Mouse (Mus musculus) hindbrain, embryonic 15.5 days (tissue): ENCODE measurements at regions not wholly inside any gene's neighbourhood (a gene's known extent, or its start where the extent isn't known, plus 50 kb on each side); places are given as distances from the start of the nearest gene placed in this dataset.

Experiments used
- ATAC-seq: fragments of 200-750 bp; cut with Nextera tagmentation; 2 replicates; pipeline ENCODE4 v1.8.0; 2017; ENCODE audit warnings: low read depth, moderate number of reproducible peaks, moderate TSS enrichment; ENCODE audit not compliant: low FRiP score
- H3K27ac ChIP-seq: fragments of 300-500 bp; sonication (generic); replicated peaks from 2 replicates; pipeline ENCODE4 v1.5.1; 2015; ENCODE audit warnings: mild to moderate bottlenecking, inconsistent platforms
- H3K27me3 ChIP-seq: fragments of 300-500 bp; sonication (generic); 2 replicates; pipeline ENCODE4 v1.6.1; 2015; ENCODE audit warnings: control low read depth, inconsistent platforms
- H3K36me3 ChIP-seq: fragments of 300-500 bp; sonication (generic); 2 replicates; pipeline ENCODE4 v1.6.1; 2015; ENCODE audit warnings: control low read depth, inconsistent platforms
- H3K4me1 ChIP-seq: fragments of 300-500 bp; sonication (generic); replicated peaks from 2 replicates; pipeline ENCODE4 v1.6.1; 2015; ENCODE audit warnings: control low read depth, inconsistent platforms
- H3K4me2 ChIP-seq: fragments of 300-500 bp; sonication (generic); 2 replicates; pipeline ENCODE4 v1.6.1; 2015; ENCODE audit warnings: moderate library complexity, mild to moderate bottlenecking, inconsistent platforms
- H3K4me3 ChIP-seq: fragments of 300-500 bp; sonication (generic); 2 replicates; pipeline ENCODE4 v1.5.1; 2015; ENCODE audit warnings: mild to moderate bottlenecking, inconsistent platforms
- H3K9ac ChIP-seq: fragments of 300-500 bp; sonication (generic); 2 replicates; pipeline ENCODE4 v1.6.1; 2015; ENCODE audit warnings: inconsistent platforms
- H3K9me3 ChIP-seq: fragments of 300-500 bp; sonication (generic); 2 replicates; pipeline ENCODE4 v1.6.1; 2016; ENCODE audit warnings: control low read depth, inconsistent platforms
- WGBS: fragments of 180-500 bp; shearing (Covaris S2); methylation state at CpG from one replicate; pipeline ENCODE4 v1.1.7; 2015; 5-methylcytosine and 5-hydroxymethylcytosine counted together

- H3K4me1 ChIP-seq = 0 out of 2 replicates have a peak, but pooled peaks cover 5% of the 10 kb centered on the region
- H3K27ac ChIP-seq = no peak overlapping the region
- H3K4me3 ChIP-seq = no peak overlapping the region
- 70% methylated on average over 1 of the region's 1 CpGs for WGBS
- ATAC-seq = no peak
- H3K36me3 ChIP-seq = no peaks in the 10 kb centered on the region
- H3K27me3 ChIP-seq = no peaks in the 10 kb centered on the region
- H3K4me2 ChIP-seq = no peak overlapping the region
- H3K9me3 ChIP-seq = no peaks in the 10 kb centered on the region
- H3K9ac ChIP-seq = no peak overlapping the region
Observed at GRCm38 (mm10) chr1:152273430-152273829, 113.1 kb downstream of the Tsen15 start.

GRCm38 (mm10) chr1:152269936-152270702, 116.4 kb downstream of the Tsen15 start:
- H3K27ac ChIP-seq = peak overlapping the region; percentile 51; the same call in 1 of the 2 replicates
- ATAC-seq = peak; percentile 66; the same call in 1 of the 2 replicates
- 64% methylated on average over 10 of the region's 10 CpGs for WGBS

GRCm38 (mm10) chr1:152266390-152266789, 120.1 kb downstream of the Tsen15 start:
- ATAC-seq = no peak
- Histone ChIP-seq H3K9ac (no peak overlapping the region), H3K4me1 (0 out of 2 replicates have a peak, but pooled peaks cover 5% of the 10 kb centered on the region), H3K9me3 (no peaks in the 10 kb centered on the region), H3K4me3 (no peak overlapping the region), H3K4me2 (no peak overlapping the region), H3K27ac (no peak overlapping the region), H3K27me3 (no peaks in the 10 kb centered on the region), H3K36me3 (no peaks in the 10 kb centered on the region)

More at GRCm38 (mm10) chr1:152269936-152270702, 116.4 kb downstream of the Tsen15 start:
- Histone ChIP-seq H3K4me1 (0 out of 2 replicates have a peak, but pooled peaks cover 5% of the 10 kb centered on the region), H3K4me3 (no peak overlapping the region), H3K27me3 (no peaks in the 10 kb centered on the region), H3K36me3 (no peaks in the 10 kb centered on the region), H3K4me2 (no peak overlapping the region), H3K9me3 (no peaks in the 10 kb centered on the region), H3K9ac (no peak overlapping the region)

- WGBS = 91% methylated on average over 6 of the region's 6 CpGs
Observed at GRCm38 (mm10) chr1:152264981-152265380, 121.5 kb downstream of the Tsen15 start.

GRCm38 (mm10) chr1:152261472-152261871, 125.0 kb downstream of the Tsen15 start:
- H3K27me3 ChIP-seq = no peaks in the 10 kb centered on the region
- no peaks in the 10 kb centered on the region for H3K4me1 ChIP-seq
- H3K9me3 ChIP-seq = no peaks in the 10 kb centered on the region
- no peak overlapping the region for H3K9ac ChIP-seq
- H3K36me3 ChIP-seq = no peaks in the 10 kb centered on the region
- H3K4me3 ChIP-seq = no peak overlapping the region
- H3K4me2 ChIP-seq = no peak overlapping the region
- ATAC-seq = no peak
- WGBS = 17% methylated on average over 4 of the region's 4 CpGs
- no peak overlapping the region for H3K27ac ChIP-seq

More at GRCm38 (mm10) chr1:152264981-152265380, 121.5 kb downstream of the Tsen15 start:
- H3K27ac ChIP-seq = no peak overlapping the region
- ATAC-seq = no peak
- no peak overlapping the region for H3K4me2 ChIP-seq
- H3K4me1 ChIP-seq = 0 out of 2 replicates have a peak, but pooled peaks cover 4% of the 10 kb centered on the region
- no peaks in the 10 kb centered on the region for H3K36me3 ChIP-seq
- H3K9me3 ChIP-seq = no peaks in the 10 kb centered on the region
- H3K9ac ChIP-seq = no peak overlapping the region
- no peak overlapping the region for H3K4me3 ChIP-seq
- no peaks in the 10 kb centered on the region for H3K27me3 ChIP-seq

GRCm38 (mm10) chr1:152260950-152261349, 125.5 kb downstream of the Tsen15 start:
- Histone ChIP-seq H3K4me1 (no peaks in the 10 kb centered on the region), H3K4me2 (no peak overlapping the region), H3K27ac (no peak overlapping the region), H3K4me3 (no peak overlapping the region), H3K9me3 (no peaks in the 10 kb centered on the region), H3K36me3 (no peaks in the 10 kb centered on the region), H3K9ac (no peak overlapping the region), H3K27me3 (no peaks in the 10 kb centered on the region)
- WGBS = 87% methylated on average over 1 of the region's 1 CpGs
- no peak for ATAC-seq

GRCm38 (mm10) chr1:152258258-152258657, 128.2 kb downstream of the Tsen15 start:
- ATAC-seq = no peak
- no peak overlapping the region for H3K27ac ChIP-seq
- H3K27me3 ChIP-seq = no peaks in the 10 kb centered on the region
- H3K9me3 ChIP-seq = no peaks in the 10 kb centered on the region
- no peak overlapping the region for H3K9ac ChIP-seq
- H3K36me3 ChIP-seq = no peaks in the 10 kb centered on the region
- no peak overlapping the region for H3K4me2 ChIP-seq
- WGBS = 37% methylated on average over 12 of the region's 12 CpGs
- H3K4me3 ChIP-seq = no peak overlapping the region
- H3K4me1 ChIP-seq = no peaks in the 10 kb centered on the region

- no peak for ATAC-seq
- H3K4me3 ChIP-seq = no peak overlapping the region
- H3K4me2 ChIP-seq = no peak overlapping the region
- no peaks in the 10 kb centered on the region for H3K36me3 ChIP-seq
- H3K27ac ChIP-seq = no peak overlapping the region
- H3K9me3 ChIP-seq = no peaks in the 10 kb centered on the region
- H3K9ac ChIP-seq = no peak overlapping the region
- WGBS = 81% methylated on average over 4 of the region's 4 CpGs
- H3K27me3 ChIP-seq = no peaks in the 10 kb centered on the region
- H3K4me1 ChIP-seq = no peaks in the 10 kb centered on the region
Observed at GRCm38 (mm10) chr1:152253906-152254305, 132.6 kb downstream of the Tsen15 start.

GRCm38 (mm10) chr1:152253486-152253885, 133.0 kb downstream of the Tsen15 start:
- H3K27me3 ChIP-seq = no peaks in the 10 kb centered on the region
- 78% methylated on average over 4 of the region's 4 CpGs for WGBS
- ATAC-seq = no peak

GRCm38 (mm10) chr1:152252658-152253267, 133.7 kb downstream of the Tsen15 start:
- no peaks in the 10 kb centered on the region for H3K36me3 ChIP-seq
- H3K9ac ChIP-seq = no peak overlapping the region
- no peaks in the 10 kb centered on the region for H3K4me1 ChIP-seq
- H3K4me2 ChIP-seq = no peak overlapping the region
- no peaks in the 10 kb centered on the region for H3K27me3 ChIP-seq
- WGBS = 39% methylated on average over 9 of the region's 9 CpGs
- ATAC-seq = no peak
- H3K4me3 ChIP-seq = no peak overlapping the region
- H3K9me3 ChIP-seq = no peaks in the 10 kb centered on the region
- H3K27ac ChIP-seq = no peak overlapping the region

More at GRCm38 (mm10) chr1:152253486-152253885, 133.0 kb downstream of the Tsen15 start:
- Histone ChIP-seq H3K4me2 (no peak overlapping the region), H3K9ac (no peak overlapping the region), H3K27ac (no peak overlapping the region), H3K9me3 (no peaks in the 10 kb centered on the region), H3K4me3 (no peak overlapping the region), H3K4me1 (no peaks in the 10 kb centered on the region), H3K36me3 (no peaks in the 10 kb centered on the region)

GRCm38 (mm10) chr1:152241026-152241425, 145.5 kb downstream of the Tsen15 start:
- H3K4me2 ChIP-seq = no peak overlapping the region
- H3K27ac ChIP-seq = no peak overlapping the region
- no peak overlapping the region for H3K9ac ChIP-seq
- no peaks in the 10 kb centered on the region for H3K9me3 ChIP-seq
- no peak overlapping the region for H3K4me3 ChIP-seq
- ATAC-seq = no peak
- H3K36me3 ChIP-seq = no peaks in the 10 kb centered on the region
- no peaks in the 10 kb centered on the region for H3K4me1 ChIP-seq
- WGBS = 97% methylated on average over 9 of the region's 9 CpGs
- H3K27me3 ChIP-seq = no peaks in the 10 kb centered on the region

- Histone ChIP-seq H3K9me3 (no peaks in the 10 kb centered on the region), H3K4me2 (no peak overlapping the region), H3K4me3 (no peak overlapping the region), H3K27ac (no peak overlapping the region), H3K36me3 (no peaks in the 10 kb centered on the region), H3K4me1 (0 out of 2 replicates have a peak, but pooled peaks cover 4% of the 10 kb centered on the region), H3K9ac (no peak overlapping the region), H3K27me3 (no peaks in the 10 kb centered on the region)
- WGBS = 56% methylated on average over 6 of the region's 6 CpGs
- ATAC-seq = no peak
Observed at GRCm38 (mm10) chr1:152239376-152239775, 147.1 kb downstream of the Tsen15 start.
